Mouse (Mus musculus) brown adipose tissue, adult 24 weeks (tissue): ENCODE data around the gene Wdr31. TPM values are rescaled to one million over a fixed set of nuclear protein-coding genes. Genes with fewer than 3 reads are reported as not detected.
A peak's percentile ranks its signal among the peaks of the same experiment; 100 is the strongest.

ENCODE experiments used
- H3K27ac ChIP-seq: fragments of 200-500 bp; replicated peaks from 2 replicates; pipeline ENCODE4 v1.5.1; 2012; ENCODE audit warnings: low read depth, mild to moderate bottlenecking, low read length
- H3K4me1 ChIP-seq: fragments of 200-500 bp; 2 replicates; pipeline ENCODE4 v1.6.1; 2012; ENCODE audit warnings: low read length, mixed read lengths; ENCODE audit not compliant: control insufficient read depth, insufficient read depth, insufficient read length
- H3K4me3 ChIP-seq: fragments of 200-500 bp; 2 replicates; pipeline ENCODE4 v1.5.1; 2012; ENCODE audit warnings: low read depth, mild to moderate bottlenecking, low read length, moderate library complexity; ENCODE audit not compliant: insufficient read depth
- polyA plus RNA-seq: library from polyadenylated mRNA; stranded (reverse); fragments of >200 nt; gene quantifications from 2 replicates; pipeline ENCODE4 v1.2.4, GENCODE M21; 2012; ENCODE audit not compliant: missing spikeins, insufficient read depth, insufficient read length

The Wdr31 gene
- polyA plus RNA-seq, result not detected in 2 replicates

DNA sequence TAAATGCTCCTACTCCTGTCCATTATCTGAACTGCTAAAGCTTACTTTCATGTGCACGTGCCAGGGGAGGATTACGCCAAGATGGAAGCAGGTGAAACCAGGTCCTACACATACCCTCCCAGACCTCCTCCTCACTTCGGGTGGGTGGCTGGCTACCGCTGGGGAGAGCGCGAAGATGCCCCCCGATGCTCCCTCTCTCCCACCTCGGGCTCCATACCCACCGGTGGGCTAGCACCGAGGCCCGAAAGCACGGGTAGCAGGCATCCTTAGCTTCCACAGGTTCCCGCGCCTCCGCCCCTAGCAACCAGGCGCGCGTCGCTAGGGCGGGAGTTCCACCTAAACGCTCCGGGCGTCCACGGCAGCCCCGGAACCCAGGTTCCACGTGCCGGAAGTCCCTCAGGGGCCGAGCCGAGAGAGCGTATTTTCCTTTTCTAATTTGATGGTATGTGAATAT is at the start of gene Wdr31:
Gene Wdr31, minus strand, starts transcription at position 299 of the 454 bp plus-strand sequence.
- H3K4me3 ChIP-seq, result peak within 1 kb of the TSS; percentile 63
- H3K27ac ChIP-seq, result no peak within 1 kb of the TSS
- no peaks in the 10 kb centered on the region for H3K4me1 ChIP-seq

- peak within 1 kb of the TSS; percentile 78 for H3K27ac ChIP-seq
- peak within 1 kb of the TSS; percentile 94 for H3K4me3 ChIP-seq
These were observed 49.1 kb upstream of the Wdr31 start, which contains the start of gene Alad for GRCm38 (mm10) chr4:62519849-62520233. Gene Alad (minus strand): TSS chr4:62519918.

GRCm38 (mm10) chr4:62519122-62519848 is 48.6 kb upstream of the Wdr31 start:
- Histone ChIP-seq H3K27ac (peak overlapping the region; percentile 44), H3K4me3 (peak overlapping the region; percentile 94), H3K4me1 (peaks cover 17% of the 10 kb centered on the region)

More at GRCm38 (mm10) chr4:62519849-62520233, 49.1 kb upstream of the Wdr31 start, which contains the start of gene Alad:
- H3K4me1 ChIP-seq, result peaks cover 19% of the 10 kb centered on the region

DNA sequence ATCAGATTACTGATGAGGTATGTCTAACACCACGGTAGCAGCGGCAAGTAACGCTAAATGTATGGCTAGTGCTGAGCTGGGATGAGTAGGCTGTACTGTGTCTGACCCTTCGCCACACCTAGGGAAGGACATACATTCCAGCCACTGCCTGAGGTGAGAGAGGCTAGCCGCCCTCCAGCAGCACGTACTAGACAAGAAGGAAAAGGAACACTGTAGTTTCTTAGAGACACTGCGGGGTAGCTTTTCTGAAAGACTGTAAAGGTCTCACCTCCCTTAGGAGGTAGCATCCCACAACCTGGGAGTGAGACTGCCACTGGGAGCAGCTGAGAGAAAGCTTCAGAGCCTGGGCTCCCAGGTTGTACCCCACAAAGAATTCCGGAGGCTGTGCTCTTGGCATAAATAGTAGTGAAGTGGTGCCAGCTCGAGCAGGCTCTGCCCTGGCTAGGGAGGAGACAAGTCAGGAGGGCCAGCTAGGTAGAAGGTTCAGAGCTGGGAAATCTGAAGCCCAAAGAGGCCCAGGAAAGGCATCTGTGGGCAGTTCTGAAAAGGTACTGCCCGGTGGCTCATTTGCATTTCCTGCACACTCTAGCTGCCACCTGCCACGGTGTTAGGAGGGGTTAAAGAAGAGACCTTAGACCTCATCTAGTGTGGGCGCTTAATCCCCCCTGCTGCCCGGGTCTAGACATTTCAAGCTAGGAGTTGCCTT is 47.9 kb upstream of the Wdr31 start:
- H3K4me1 ChIP-seq, result peaks cover 17% of the 10 kb centered on the region
- peak overlapping the region; percentile 65 for H3K27ac ChIP-seq
- peak overlapping the region; percentile 94 for H3K4me3 ChIP-seq

DNA sequence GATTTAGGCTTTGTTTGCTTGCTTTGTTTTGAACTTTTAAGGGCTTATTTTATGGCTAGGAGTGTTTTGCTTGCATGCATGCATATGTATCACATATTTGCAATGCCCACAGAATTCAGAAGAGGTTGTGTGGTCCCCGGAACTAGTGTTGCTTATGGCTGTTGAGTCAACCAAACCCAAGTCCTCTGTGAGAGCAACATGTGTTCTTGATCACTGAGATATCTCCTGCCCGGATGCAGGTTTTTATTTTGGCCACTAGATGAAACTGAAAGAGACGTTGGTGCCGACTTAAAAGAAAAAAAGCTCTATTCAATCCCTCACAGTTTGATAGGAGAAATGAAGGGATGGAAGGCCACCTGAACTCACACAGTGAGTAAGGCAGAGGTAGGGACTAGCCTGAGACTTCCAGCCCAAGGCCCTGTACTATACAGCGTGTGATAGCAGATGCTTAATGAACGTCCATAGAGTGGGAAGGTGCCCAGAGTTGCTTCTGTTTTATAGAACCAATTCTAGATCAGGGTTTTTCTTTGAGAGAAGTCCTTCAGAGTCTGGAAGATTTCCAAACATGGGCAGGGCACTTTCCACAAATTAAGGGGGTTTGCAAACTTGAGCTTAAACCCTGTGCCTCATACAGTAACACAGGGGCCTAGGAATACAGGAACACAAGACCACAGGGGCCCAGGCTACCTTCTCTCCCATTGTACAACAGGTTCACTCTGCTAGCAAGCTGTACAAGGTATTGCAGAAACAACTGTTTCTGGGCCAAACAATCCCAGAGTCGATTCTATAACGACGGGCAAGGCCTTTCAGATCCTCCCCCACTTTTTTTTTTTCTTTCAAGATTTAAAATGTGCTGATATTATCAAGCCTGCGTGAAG is 47.1 kb upstream of the Wdr31 start:
- Histone ChIP-seq H3K4me3 (peak overlapping the region; percentile 43), H3K4me1 (peaks cover 17% of the 10 kb centered on the region), H3K27ac (peak overlapping the region; percentile 65)

GRCm38 (mm10) chr4:62517046-62517445 is 46.4 kb upstream of the Wdr31 start:
- H3K27ac ChIP-seq, result no peak overlapping the region
- peaks cover 17% of the 10 kb centered on the region for H3K4me1 ChIP-seq
- H3K4me3 ChIP-seq, result no peak overlapping the region

GRCm38 (mm10) chr4:62516579-62516978 is 45.9 kb upstream of the Wdr31 start:
- H3K27ac ChIP-seq, result peak overlapping the region; percentile 59
- no peak overlapping the region for H3K4me3 ChIP-seq
- H3K4me1 ChIP-seq, result peaks cover 17% of the 10 kb centered on the region

- Histone ChIP-seq H3K4me1 (peaks cover 17% of the 10 kb centered on the region), H3K27ac (peak overlapping the region; percentile 69), H3K4me3 (no peak overlapping the region)
These were observed 45.4 kb upstream of the Wdr31 start for GRCm38 (mm10) chr4:62516079-62516478.

- Histone ChIP-seq H3K4me3 (no peak overlapping the region), H3K27ac (peak overlapping the region; percentile 69), H3K4me1 (peaks cover 17% of the 10 kb centered on the region)
These were observed 44.8 kb upstream of the Wdr31 start for GRCm38 (mm10) chr4:62515490-62515889.

DNA sequence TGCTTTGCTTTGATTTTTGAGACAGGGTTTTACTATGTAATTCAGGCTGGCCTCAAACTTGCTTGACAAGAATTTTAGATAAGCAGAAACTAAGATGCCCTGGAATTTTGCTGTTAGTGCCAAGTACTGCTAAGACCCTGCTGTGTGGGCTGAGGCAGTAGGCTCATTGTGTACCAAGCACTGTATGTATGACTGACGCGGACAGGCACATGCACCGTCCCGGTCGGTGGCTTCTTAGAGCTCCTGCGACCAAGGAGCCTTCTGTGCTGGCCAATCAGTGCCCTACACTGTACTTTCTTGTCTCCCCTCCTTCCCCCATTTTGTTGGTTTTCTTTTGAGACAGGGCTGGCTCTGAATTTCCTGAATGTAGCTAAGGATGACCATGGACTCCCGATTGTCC is 44.3 kb upstream of the Wdr31 start:
- H3K4me3 ChIP-seq, result no peak overlapping the region
- H3K4me1 ChIP-seq, result peaks cover 17% of the 10 kb centered on the region
- no peak overlapping the region for H3K27ac ChIP-seq

DNA sequence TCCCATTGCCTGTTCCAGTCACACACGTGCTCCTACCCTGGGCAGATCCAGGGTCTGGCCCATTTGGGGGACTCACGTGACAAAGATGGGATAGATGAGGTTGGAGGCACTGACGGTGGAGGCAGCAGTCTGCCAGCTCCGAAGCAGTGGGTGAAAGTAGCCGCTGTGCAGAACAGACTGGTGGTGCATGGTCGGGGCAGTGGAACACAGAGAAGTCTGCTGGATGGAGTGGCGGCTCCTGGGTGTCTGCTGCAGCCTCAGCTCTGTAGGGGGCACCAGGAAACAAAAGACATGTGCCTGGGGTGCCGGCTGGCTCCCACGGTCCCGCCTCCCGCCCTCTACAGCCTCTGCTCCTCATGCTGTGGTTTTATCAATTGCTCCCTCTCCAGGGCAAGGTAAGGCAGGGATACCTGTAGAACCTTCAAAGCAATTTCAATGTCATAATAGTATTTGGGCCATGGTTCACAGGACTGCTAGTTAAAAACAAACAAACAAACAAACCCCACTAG is 43.4 kb upstream of the Wdr31 start:
- H3K27ac ChIP-seq, result no peak overlapping the region

DNA sequence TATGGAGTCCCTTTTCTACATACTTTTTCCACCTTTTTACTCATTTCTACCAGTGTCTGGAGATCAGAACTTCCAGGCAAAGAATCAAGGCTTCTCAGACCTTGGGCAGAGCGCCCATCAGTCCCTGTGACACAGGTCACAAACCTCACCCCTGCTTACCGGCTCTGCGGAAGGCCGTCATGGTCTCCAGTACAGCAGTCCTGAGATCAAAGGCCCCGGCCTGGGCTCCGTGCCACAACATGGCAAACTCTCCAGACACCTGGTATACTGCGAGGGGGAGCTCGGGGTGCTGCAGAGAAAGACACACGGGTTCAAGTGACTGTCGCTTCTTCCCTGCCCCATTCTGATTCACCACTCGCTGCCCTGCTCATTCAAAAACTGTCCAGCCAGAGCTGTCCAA is 39.2 kb upstream of the Wdr31 start:
- Histone ChIP-seq H3K27ac (no peak overlapping the region), H3K4me1 (no peaks in the 10 kb centered on the region), H3K4me3 (no peak overlapping the region)

More for the DNA sequence above, 43.4 kb upstream of the Wdr31 start:
- Histone ChIP-seq H3K4me3 (no peak overlapping the region), H3K4me1 (peaks cover 17% of the 10 kb centered on the region)

DNA sequence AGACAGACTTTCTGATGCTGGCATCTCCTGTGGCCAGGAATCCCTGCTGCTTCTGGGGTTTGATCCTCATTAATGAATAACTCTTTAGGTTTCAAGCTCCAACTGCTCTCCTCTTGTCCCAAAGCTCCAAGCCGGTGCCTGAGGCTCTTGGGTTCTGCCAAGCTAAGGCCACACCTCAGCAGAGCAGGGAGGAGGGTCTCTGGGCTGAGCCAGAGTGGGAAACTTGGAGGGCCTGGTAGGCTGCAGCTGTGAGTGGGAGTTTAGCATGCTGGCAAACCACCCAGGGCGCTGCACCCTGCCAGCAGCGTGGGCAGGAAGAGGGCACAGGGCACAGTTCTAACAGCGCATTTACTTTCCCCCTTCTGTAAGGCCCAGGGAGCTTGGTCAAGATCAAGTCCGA is 38.1 kb upstream of the Wdr31 start:
- no peak overlapping the region for H3K4me3 ChIP-seq
- no peak overlapping the region for H3K27ac ChIP-seq
- no peaks in the 10 kb centered on the region for H3K4me1 ChIP-seq

DNA sequence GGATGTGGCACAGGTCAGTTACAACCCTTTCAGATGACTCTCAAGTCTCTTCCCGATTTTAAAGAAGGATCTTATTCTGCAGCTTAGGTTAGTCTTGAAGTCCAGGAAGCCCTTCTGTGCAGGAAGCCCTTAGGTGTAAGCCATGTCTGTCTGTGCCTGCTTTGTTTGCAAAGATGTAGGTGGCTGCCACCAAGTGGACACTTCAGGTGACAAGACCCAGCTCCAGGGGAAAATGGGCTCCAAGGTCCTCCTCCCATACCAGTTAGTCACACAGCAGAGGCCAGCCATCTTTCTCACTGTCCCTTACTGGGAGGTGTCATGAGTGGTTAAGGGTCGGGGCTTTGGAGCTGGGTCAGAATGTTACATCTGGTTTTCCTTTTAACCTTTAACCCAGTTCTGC is 36.1 kb upstream of the Wdr31 start:
- Histone ChIP-seq H3K27ac (no peak overlapping the region), H3K4me3 (no peak overlapping the region), H3K4me1 (peaks cover 4% of the 10 kb centered on the region; the same call in 1 of the 2 replicates)
